Mouse (Mus musculus): Measurements from ENCODE around the gene Usp10.

The Usp10 gene

DNA sequence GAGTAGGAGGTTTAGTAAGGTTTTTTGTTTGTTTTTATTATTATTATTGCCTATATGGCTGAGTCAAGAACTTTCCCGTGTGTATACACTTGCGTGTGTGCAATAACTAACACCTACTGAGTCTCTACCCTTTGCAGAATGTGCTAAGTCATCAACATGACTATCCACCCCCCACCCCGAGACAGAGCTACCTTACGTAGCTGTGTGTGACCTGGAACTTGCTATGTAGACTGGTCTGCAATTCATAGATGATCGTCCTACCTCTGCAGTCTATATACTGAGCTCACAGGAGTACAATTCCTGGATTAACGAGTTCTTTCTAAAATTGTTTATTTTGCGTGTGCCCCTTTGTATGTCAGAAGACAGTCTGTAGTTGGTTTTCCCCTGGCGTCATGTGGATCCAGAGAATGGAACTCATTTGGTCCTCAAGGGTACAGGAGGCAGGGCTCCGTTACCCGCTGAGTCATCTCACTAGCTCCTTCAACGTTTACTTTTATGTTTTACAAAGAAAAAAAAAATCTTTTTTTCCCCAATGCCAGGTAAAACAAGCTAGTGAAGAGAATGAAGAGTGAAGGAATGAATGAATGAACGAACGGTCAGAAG lies at the start of gene Usp10:
Gene Usp10, plus strand, starts transcription at position 417 of the 603 bp plus-strand sequence.
- DNase-seq (ENCODE audit: low spot score), result no peak

DNA sequence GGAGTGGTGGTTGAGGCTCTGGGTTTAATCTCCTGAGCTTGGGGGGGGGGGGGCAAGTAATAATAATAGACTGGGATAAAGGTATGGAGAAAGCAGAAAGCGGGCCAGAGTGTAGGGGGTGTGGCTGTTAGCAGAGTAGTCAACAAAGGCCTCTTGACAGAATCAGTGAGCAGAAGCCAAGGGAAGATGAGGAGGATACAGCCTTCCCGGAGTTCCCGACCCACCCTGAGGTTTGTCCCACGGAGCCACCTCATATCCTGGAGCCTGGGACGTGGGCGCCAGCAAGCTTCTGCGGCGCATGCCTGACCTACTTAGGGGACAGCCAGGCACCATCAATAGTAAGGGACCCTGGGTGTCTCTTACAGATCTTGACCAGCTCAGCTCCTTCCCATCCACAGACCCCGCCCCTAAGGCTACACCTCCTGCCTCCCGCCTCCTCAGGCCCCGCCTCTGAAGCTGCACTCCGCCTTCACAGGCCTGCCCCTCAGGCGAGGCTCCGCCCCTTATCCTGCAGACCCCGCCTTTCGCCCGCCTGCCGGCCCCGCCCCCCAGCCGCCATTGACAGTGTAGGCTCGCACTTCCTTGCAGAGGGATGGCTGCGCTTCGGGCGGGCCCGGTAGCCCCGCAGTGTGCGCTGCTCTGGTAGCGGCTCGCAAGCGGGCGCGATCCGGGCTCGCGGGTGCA lies 48.3 kb upstream of the Usp10 start, which contains the start of gene Klhl36:
Gene Klhl36, plus strand, starts transcription at position 561 of the 684 bp plus-strand sequence.
- DNase-seq (ENCODE audit: low spot score), result peak; percentile 97

DNA sequence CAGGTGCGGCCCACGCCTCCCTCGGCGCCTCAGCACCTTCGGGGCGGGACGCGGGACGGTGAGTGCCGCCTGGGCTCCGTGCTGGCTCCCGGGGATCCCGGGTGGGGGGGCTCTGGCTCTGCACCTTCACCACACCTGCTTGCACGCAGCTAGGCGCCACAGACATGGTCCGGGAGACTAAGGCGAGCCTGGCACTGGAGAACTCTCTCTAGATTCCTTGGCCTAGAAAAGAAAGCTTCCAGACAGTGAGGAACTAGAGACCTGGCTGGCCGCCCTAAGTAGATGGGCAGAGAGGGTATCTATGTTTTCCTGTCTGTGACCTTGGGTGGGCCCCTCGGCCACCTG lies 47.8 kb upstream of the Usp10 start:
- DNase-seq (ENCODE audit: low spot score), result no peak

DNA sequence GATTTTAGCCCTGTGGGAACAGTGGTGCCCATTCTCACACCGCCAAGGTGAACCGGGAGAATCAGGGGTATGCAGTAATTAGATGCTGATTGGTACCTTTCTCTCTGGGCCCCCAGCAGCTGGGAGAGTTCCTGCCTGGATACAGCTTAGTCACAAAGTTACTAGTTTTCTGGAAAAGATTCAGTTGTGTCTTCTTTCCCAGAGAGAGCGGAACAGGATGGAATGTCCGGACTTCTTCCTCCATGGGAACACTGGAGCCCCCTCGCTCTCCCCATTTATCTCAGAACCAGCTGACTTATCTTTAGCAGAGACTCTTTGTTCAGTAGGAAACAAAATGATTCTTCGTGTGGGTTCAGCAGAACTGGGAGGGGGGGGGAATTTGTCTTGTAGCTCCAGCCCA lies 47.4 kb upstream of the Usp10 start:
- no peak for DNase-seq (ENCODE audit: low spot score)

DNA sequence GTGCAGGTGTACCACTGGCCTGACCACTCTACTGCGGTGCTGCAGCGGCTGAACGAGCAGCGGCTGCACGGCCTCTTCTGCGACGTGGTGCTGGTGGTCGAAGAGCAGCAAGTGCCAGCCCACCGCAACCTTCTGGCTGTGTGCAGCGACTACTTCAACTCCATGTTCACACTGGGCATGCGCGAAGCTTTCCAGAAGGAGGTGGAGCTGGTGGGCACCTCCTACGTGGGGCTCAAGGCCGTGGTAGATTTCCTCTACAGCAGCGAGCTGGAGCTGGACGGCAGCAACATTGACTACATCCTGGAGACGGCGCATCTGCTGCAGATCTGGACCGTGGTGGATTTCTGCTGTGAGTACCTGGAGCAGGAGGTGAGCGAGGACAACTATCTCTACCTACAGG lies 40.5 kb upstream of the Usp10 start:
- DNase-seq (ENCODE audit: low spot score), result no peak

DNA sequence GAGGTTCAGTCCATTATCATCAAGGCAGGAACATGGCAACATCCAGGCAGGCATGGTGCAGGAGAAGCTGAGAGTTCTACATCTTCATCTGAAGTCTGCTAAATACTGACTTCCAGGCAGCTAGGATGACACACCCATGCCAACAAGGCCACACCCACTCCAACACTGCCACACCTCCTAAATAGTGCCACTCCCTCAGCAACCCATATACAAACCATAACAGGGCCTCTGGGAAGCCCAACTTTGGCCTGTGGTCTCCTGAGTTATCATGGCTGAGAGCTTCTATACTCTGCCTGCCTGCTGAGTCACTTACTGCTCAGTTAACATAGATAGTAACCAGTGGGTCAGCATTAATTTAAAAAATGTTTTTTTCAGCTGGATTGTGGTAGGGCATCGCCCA lies 37.0 kb upstream of the Usp10 start:
- DNase-seq (ENCODE audit: low spot score), result no peak

DNA sequence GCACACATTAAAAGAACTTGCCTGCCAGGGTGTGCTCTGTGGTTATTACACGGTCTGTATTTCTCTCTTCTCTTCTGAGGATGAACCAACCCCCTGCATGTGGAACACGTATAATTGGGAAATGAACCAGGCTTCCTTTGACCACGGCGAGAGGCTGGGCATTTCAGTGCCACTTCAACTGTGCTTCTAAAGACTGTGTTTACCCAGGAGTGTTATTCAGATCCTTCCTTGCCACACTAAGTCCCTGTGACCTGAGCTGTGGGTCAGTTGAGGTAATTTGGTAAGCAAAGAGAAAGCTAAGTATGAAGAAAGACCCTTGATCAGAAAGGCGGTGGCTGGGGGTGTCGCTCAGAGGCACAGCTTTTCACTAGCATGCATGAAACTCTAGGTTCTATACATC lies 28.9 kb upstream of the Usp10 start:
- no peak for DNase-seq (ENCODE audit: low spot score)

DNA sequence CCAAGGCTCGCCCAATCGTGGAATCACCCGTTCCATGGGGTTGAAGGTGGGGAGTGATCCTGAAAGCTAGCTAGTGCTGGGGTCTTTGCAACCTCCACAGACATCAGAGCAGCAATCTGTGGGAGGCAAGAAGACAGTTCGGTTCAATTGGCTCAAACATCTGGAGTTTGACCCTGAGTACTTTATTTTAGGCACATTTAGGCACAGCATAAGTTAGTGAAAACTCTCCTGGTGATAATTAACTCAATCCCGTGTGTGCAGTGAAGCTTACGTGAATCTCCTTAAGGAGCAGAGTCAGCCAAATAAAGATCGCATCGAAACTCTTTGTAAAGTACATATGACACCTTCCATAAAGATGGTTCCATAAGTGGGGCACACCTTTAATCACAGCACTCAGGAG lies 28.2 kb upstream of the Usp10 start:
- no peak for DNase-seq (ENCODE audit: low spot score)

DNA sequence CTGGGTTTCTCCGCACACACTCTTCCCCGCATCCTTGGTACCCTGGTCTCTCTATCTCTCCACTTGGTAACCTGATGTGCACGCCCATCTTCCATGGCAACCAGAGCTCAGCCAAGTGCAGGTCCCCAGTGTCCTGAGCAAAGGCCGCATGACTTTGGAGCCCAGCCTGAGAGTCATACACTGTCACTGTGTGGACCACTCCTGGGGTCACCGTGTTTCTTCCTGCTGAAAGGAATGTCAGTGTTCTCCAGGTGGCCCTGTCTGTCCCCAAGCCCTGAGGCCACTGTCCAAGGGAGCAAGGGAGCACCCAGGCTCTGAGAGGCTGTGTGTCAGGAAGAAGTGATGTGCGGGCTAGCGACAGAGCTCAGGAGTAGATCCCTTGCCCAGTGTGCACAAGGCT lies 26.9 kb upstream of the Usp10 start:
- DNase-seq (ENCODE audit: low spot score), result no peak

DNA sequence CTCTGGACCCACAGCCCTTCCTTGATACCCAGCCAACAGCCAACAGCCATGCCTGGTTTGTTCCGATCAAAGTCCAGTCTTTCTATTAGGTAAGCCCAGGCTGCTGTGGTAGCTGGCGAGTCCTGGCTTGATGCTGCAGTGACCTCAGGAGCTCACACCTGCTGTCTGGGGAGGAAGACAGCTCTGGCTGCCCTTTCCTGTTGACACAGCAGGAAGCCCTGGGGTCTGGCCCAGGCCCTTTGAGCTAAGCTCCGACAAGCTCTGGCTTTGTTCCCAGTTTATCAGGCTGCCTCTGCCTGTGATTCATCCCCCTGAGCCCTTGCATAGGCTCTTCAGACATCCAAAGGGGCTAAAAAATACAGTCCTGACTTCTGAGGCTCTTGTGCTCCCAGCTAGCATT lies 24.5 kb upstream of the Usp10 start:
- no peak for DNase-seq (ENCODE audit: low spot score)

DNA sequence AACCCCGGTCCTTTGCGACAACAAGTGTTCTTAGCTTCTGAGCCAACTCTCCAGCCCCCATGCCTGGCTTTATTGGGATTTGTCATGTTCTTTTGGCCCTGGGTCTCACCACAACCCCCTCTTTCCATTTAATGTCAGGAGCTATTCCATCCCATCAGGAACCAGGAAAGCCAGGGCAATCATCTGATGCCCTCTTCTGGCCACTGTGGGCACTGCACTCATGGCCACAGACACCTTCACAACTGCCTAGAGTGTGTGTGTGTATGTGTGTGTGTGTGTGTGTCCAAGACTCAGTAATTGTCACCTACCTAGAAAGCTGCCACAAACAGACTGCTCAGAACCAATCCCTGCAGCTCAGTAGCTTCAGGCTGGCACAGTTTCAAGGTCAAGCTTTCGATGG lies 23.0 kb upstream of the Usp10 start:
- DNase-seq (ENCODE audit: low spot score), result no peak

DNA sequence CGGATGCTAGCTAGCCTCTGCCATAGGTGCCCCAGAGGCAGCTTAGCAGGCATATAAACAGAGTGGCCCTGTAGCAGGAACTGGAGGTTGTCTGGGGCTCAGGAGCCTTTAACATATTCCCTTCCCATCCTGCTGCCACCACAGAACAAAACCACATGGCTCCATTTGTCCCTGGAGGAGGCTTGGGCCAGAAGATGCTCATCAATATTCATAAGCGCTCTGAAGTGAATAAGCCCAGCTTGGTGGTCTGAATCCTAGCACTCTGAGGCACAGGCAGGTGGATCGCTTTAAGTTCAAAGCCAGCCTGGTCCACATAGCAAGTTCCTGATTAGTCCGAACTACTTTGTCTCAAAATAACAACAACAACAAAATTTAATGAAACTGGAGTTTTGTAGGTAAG lies 22.1 kb upstream of the Usp10 start:
- no peak for DNase-seq (ENCODE audit: low spot score)

DNA sequence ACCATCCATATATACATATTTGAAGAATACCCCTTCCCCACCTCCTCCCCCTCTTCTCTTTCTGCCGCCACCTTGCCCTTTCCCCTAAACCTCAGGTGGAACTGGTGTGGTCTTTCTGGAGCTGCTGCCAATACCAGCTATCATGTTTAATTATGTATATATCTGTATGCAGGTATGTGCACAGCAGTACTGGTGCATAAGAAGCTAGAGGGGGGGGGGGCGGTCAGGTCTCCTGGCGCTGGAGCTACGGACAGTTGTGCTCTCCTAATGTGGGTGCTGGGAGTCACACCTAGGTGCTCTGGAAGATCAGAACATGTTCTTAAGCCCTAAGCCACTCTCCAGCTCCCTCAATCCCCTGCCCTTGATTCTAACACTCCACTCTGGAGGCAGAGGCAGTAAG lies 13.1 kb upstream of the Usp10 start:
- no peak for DNase-seq (ENCODE audit: low spot score)

DNA sequence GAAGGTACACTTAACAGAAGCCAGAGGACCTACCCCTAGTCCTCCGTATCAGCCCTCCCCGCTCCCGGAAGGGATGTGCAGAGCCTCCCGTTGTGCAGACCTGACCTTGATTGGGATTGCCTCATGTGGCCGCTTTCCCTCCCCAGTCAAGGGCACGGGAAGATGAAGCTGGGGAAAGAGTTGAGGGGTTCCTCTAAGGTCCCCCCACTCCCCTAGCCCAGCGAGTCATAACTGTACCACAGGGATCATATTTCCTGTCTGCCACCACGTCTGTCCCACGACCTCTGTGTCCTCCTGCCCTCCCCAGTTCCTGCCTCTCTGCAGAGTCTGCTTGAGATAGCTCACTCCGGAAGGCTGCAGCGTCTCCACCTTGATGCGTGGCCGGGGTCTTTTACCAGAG lies 12.2 kb upstream of the Usp10 start:
- DNase-seq (ENCODE audit: low spot score), result no peak

DNA sequence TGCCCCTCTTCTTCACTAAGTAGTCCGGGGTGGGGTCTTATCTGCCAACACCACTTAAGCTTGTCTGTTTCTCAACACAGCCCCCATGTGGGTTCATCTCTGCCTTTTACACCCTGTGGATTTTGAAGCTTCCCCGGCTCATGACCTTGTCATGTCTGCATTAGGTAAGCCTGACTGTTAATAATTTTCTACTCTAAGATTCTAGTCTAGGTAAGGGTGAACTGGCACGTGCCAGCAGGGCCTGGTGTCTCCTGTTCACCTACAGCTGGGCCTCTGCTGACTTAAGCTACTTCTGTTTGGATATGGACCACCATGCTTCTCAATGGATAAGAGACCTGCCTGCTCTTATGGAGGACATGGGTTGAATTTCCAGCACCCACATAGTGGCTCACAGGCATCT lies 8.8 kb upstream of the Usp10 start:
- DNase-seq (ENCODE audit: low spot score), result no peak

DNA sequence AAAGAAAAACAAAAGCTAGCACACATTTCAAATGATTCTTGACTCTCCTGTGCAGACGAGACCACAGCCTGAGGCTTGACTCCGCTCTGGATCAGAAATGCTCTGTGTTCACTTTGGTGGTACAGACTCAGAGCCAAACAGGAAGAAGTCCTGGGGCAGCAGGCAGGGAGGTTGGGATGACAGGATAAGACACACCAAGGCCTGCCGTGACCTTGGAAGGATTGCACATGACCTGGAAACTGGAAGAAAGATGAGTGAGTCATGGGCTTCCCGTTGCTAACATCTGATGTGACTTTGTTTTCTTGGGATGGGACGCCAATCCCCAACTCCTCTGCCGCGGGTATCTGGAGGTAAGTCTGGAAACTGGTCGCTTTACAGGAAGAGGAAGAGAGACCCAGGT lies 8.2 kb upstream of the Usp10 start:
- DNase-seq (ENCODE audit: low spot score), result no peak

DNA sequence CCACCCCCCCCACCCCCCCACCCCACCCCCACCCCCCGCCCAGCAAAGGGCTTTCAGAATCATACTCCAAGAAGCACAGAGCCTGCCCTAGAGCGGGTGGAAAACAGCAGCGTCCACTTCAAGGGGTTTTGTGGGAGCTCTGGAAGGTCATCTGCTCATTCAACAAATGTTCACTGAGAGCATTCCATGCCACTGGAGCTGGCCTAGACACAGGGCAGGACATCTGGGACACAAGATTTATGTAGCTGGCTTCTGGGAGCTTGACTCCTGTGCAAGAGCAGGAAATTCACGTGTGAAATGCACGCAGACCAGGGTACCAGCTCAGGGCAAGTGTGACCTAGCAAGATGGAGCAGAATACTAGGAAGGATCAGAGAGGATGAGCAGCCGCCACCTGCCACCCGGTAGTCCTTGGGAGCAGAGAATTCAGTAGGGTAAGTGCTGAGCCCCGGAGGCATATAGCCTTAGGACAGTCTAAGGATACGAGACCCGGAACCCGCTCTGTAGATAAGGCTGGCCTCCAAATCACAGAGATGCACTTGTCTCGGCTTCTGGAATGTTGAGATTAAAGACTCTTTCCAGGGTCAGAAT lies 5.7 kb upstream of the Usp10 start:
- no peak for DNase-seq (ENCODE audit: low spot score)

DNA sequence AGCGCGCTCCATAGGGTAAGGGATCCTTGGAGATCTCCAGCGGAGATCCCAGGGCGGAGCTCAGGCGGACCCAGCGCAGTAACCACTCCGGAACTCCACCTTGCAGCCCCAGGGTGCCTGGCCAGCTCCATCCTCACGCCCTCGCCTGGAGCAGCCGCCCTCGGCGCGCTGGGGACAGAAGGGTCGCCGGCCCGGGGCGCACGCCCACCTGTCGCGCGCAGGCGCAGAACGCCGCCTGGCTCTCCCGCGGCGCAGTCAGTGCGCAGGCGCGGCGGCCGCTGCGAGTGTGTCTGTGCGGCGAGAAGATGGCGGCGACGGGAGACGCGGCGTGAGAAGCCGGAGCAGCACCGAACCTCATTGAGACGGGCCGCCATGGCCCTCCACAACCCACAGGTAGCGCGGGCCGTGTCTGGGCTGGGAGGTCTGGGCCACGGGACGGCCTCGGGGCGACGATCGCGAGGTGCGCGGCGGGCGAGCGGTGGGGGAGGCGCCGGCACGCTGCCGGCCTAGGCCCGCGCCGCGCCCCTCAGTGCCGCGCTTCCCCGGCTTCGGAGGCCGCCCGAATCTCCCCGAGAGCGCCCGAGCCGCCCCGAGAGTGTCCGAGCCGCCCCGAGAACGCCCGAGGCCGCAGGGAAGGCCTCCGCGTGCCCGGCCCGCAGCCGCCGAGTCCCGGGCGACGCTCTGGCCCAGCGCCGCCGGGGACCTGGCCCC lies 542 bp downstream of the Usp10 start, which contains the start of gene Gm20388:
Gene Gm20388, plus strand, starts transcription at position 295 of the 711 bp plus-strand sequence.
- DNase-seq (ENCODE audit: low spot score), result peak; percentile 91

DNA sequence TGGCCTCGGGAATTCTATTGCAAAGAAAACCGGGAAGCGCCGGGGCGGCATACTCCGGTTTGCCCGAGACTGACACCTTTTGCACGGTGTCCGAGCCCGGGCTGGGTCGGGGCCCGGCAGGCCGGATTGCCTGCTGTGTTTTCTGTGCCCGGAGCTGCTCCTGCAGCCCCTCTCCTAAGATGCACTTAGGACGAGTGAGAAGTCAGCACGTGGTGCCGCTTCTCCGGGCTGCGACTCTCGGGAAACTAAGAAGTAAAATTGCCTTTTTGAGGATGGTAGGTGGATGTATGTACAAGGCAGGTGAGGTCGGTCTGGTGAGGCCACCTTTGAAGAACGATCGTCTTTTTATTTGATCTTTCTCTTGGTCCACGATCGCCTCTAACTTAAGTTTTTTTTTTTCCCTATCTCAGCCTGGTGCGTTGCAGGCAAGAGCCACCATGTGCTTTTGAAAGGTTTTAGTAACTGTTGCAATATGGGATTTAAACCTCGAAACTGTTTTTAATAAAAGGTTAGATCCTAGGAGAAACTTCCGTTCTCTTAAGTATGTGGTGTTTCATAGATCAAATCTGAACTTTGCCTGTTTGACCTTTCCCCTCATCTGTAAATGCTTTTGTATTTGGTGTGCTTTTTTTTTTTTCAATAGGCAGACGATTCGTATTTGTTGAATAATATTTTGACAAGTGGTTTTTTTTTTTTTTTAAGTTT lies 1.2 kb downstream of the Usp10 start:
- DNase-seq (ENCODE audit: low spot score), result no peak

DNA sequence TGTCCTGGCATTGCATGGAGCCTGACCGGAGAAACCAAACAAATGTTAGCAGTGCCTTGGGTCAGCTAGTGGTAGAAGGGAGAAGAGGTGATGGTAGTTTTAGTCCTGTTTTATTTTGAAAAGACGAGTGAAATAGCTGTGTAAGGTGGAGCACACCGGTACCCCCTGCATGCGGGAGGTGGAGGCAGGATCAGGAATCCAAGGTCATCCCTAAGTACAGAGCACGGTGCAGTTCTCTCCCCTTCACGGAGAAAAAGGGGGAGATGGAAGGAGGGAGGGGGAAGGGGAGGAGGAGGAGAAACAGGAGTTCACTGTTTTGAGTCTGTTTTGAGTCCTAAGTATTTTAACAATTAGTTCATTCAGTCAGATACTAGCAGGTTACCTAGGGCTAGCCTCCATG lies 2.5 kb downstream of the Usp10 start:
- no peak for DNase-seq (ENCODE audit: low spot score)

DNA sequence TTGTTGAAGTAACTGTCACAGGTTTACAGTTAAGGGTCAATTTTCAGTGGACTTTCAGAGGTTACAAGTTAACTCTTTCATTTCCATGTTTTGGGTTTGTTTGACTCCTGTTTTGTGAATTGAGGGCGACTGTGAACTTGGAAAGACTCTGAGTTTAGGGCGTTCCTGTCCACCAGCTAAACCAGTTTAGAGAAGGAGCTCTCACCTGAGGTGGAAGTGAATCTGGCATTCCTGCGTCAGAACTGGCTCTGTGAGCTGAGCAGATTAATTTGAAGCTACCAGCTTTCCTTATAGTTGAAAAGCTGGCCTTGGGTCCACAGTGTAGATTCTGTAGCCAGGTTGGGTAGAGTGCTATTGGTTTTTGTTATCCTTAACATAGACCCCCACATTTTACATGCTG lies 3.0 kb downstream of the Usp10 start:
- no peak for DNase-seq (ENCODE audit: low spot score)

DNA sequence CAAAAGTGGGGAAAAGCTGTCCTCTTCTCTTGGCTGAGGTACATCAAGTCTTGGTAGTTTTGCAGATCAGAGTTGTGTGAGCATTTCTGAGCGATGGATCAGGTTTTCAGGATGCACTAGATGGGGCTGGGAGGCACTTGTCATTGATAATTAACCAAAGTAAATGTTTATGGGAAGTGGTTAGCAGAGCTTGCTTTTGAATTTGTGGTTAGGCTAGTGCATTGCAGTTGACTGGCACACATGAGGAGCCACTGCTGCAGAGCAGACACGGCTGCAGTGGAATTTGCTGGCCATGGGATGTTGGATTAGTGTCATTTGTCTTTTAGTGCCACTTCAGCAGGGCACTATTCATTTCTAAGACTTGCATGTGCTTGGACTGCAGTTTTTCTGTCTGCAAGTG lies 4.0 kb downstream of the Usp10 start:
- no peak for DNase-seq (ENCODE audit: low spot score)

DNA sequence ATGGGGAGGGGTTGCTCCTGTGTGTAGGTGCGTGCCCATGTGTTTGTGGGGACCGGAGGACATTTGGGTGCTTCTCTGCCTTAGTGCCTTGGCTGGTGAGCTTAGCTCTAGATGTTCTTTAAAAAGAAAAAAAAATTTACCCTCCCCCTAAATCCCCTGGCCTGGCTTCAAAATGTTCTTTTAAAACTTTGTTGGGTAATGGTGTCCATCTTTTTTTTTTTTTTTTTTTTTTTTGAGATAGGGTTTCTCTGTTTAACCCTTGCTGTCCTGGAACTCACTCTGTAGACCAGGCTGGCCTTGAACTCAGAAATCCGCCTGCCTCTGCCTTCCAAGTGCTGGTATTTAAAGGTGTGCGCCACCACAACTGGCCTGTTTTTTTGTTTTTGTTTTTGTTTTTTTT lies 5.1 kb downstream of the Usp10 start:
- no peak for DNase-seq (ENCODE audit: low spot score)

All from ovary, postnatal 14 days (tissue).